Mouse (Mus musculus) cerebellum, adult 9-11 months (tissue): Measurements from ENCODE around the gene E2f8.

Experiments
- DNase-seq: peaks from one replicate; pipeline ENCODE4 v3.0.0; 2022

The E2f8 gene

GRCm38 (mm10) chr7:48888751-48889150 is 7.4 kb upstream of the E2f8 start:
- no peak for DNase-seq

- DNase-seq = no peak
Observed at GRCm38 (mm10) chr7:48887973-48888372, 6.6 kb upstream of the E2f8 start.

- no peak for DNase-seq
Observed at GRCm38 (mm10) chr7:48884266-48884611, 2.8 kb upstream of the E2f8 start.

GRCm38 (mm10) chr7:48883525-48884265 is 2.3 kb upstream of the E2f8 start:
- no peak for DNase-seq

- no peak for DNase-seq
Observed at GRCm38 (mm10) chr7:48881971-48882609, 694 bp upstream of the E2f8 start.

GRCm38 (mm10) chr7:48880591-48881481 is 560 bp downstream of the E2f8 start:
- DNase-seq = peak; percentile 91

GRCm38 (mm10) chr7:48879574-48879973 is 1.8 kb downstream of the E2f8 start:
- no peak for DNase-seq

- DNase-seq = no peak
Observed at GRCm38 (mm10) chr7:48877786-48878390, 3.5 kb downstream of the E2f8 start.

GRCm38 (mm10) chr7:48876526-48876925 is 4.9 kb downstream of the E2f8 start:
- peak; percentile 46 for DNase-seq

GRCm38 (mm10) chr7:48875096-48875495 is 6.3 kb downstream of the E2f8 start:
- DNase-seq = no peak

- no peak for DNase-seq
Observed at GRCm38 (mm10) chr7:48871292-48871691, 10.1 kb downstream of the E2f8 start.

- no peak for DNase-seq
Observed at GRCm38 (mm10) chr7:48870579-48871180, 10.7 kb downstream of the E2f8 start.

- DNase-seq = no peak
Observed at GRCm38 (mm10) chr7:48870144-48870543, 11.3 kb downstream of the E2f8 start.

GRCm38 (mm10) chr7:48867576-48867975 is 13.8 kb downstream of the E2f8 start:
- no peak for DNase-seq

GRCm38 (mm10) chr7:48864671-48865458 is 16.5 kb downstream of the E2f8 start:
- no peak for DNase-seq

GRCm38 (mm10) chr7:48864199-48864598 is 17.2 kb downstream of the E2f8 start:
- no peak for DNase-seq

GRCm38 (mm10) chr7:48861796-48862195 is 19.6 kb downstream of the E2f8 start:
- DNase-seq = no peak

- no peak for DNase-seq
Observed at GRCm38 (mm10) chr7:48860948-48861347, 20.4 kb downstream of the E2f8 start.

- no peak for DNase-seq
Observed at GRCm38 (mm10) chr7:48859362-48859761, 22.0 kb downstream of the E2f8 start.

- no peak for DNase-seq
Observed at GRCm38 (mm10) chr7:48858257-48858656, 23.1 kb downstream of the E2f8 start.

GRCm38 (mm10) chr7:48855461-48855860 is 25.9 kb downstream of the E2f8 start:
- no peak for DNase-seq

- no peak for DNase-seq
Observed at GRCm38 (mm10) chr7:48853496-48853895, 27.9 kb downstream of the E2f8 start.
